Mouse (Mus musculus) CH12.LX (cell line): ENCODE data around the gene Lrrc28. TPM values are rescaled to one million over a fixed set of nuclear protein-coding genes. Genes with fewer than 3 reads are reported as not detected.

Experiments used
- DNase-seq: peaks from one replicate; pipeline ENCODE4 v3.0.0-alpha.2; 2013; ENCODE audit errors: extremely low read depth
- H3K27ac ChIP-seq: 2 replicates; pipeline ENCODE4 v1.5.1; 2012; ENCODE audit warnings: low read depth, mild to moderate bottlenecking, control low read depth, moderate library complexity; ENCODE audit not compliant: insufficient read depth
- H3K27me3 ChIP-seq: replicated peaks from 2 replicates; pipeline ENCODE3; 2012; ENCODE audit warnings: inconsistent platforms
- H3K36me3 ChIP-seq, 2 experiments: replicated peaks in 1 of 2; 2 replicates each; pipeline versions ENCODE3 to v1.6.1; 2012; ENCODE audit warnings: inconsistent platforms in 1 of 2, low read length in 1 of 2, mild to moderate bottlenecking in 1 of 2, mixed read lengths in 1 of 2, moderate library complexity in 1 of 2; ENCODE audit not compliant: control insufficient read depth in 1 of 2, insufficient read depth in 1 of 2
- H3K4me1 ChIP-seq, 2 experiments: 2 replicates each; pipeline ENCODE4 v1.6.1; 2012; ENCODE audit warnings: inconsistent platforms in 1 of 2, moderate library complexity in 1 of 2; ENCODE audit not compliant: insufficient read depth in 2 of 2, control insufficient read depth in 1 of 2
- H3K4me2 ChIP-seq: 2 replicates; pipeline ENCODE4 v1.6.1; 2012; ENCODE audit warnings: low read depth, mild to moderate bottlenecking, control low read depth; ENCODE audit not compliant: poor library complexity, insufficient read depth, severe bottlenecking
- H3K4me3 ChIP-seq, 3 experiments: fragments of 150-350 bp in 1 of 3; sonication (generic) in 1 of 3; replicated peaks in 1 of 3; 2 replicates each; pipeline versions ENCODE3 to v1.5.1; 2011 to 2012; ENCODE audit warnings: low read depth in 2 of 3, low read length in 2 of 3, mild to moderate bottlenecking in 2 of 3, moderate library complexity in 2 of 3, control low read depth in 1 of 3, improper control_type of control experiment in 1 of 3, inconsistent platforms in 1 of 3, mixed read lengths in 1 of 3; ENCODE audit not compliant: poor library complexity in 1 of 3
- H3K79me2 ChIP-seq: replicated peaks from 2 replicates; pipeline ENCODE4 v1.6.1; 2012; ENCODE audit warnings: mild to moderate bottlenecking, moderate library complexity; ENCODE audit not compliant: control insufficient read depth, poor library complexity, insufficient read depth, severe bottlenecking; ENCODE audit errors: extremely low read depth
- H3K9ac ChIP-seq: 2 replicates; pipeline ENCODE4 v1.6.1; 2012; ENCODE audit warnings: low read depth, mild to moderate bottlenecking, control low read depth, moderate library complexity; ENCODE audit not compliant: insufficient read depth
- H3K9me3 ChIP-seq: replicated peaks from 2 replicates; pipeline ENCODE3; 2012; ENCODE audit warnings: low read length, inconsistent platforms, mixed read lengths
- BHLHE40 ChIP-seq: IDR thresholded peaks from 2 replicates; pipeline ENCODE4 v1.6.1; 2011; ENCODE audit warnings: mild to moderate bottlenecking, low read depth, low read length, improper control_type of control experiment
- CHD1 ChIP-seq: IDR thresholded peaks from 2 replicates; pipeline ENCODE4 v1.6.1; 2012; ENCODE audit warnings: low read depth, low read length, improper control_type of control experiment, inconsistent platforms
- CHD2 ChIP-seq: IDR thresholded peaks from 2 replicates; pipeline ENCODE4 v1.6.1; 2011; ENCODE audit warnings: low read length, improper control_type of control experiment
- CTCF ChIP-seq, 2 experiments: IDR thresholded peaks in 1 of 2; conservative IDR thresholded peaks in 1 of 2; 2 replicates each; pipeline ENCODE4 v1.5.1; 2011 to 2012; ENCODE audit warnings: low read depth in 2 of 2, low read length in 2 of 2, improper control_type of control experiment in 1 of 2, inconsistent platforms in 1 of 2, mild to moderate bottlenecking in 1 of 2, moderate library complexity in 1 of 2
- KAT2A ChIP-seq: IDR thresholded peaks from 2 replicates; pipeline ENCODE4 v1.6.1; 2012; ENCODE audit warnings: low read length, improper control_type of control experiment, inconsistent platforms; ENCODE audit not compliant: insufficient replicate concordance
- MAFK ChIP-seq: IDR thresholded peaks from 2 replicates; pipeline ENCODE4 v1.6.1; 2011; ENCODE audit warnings: low read length, improper control_type of control experiment; ENCODE audit not compliant: insufficient replicate concordance
- MAX ChIP-seq: IDR thresholded peaks from 2 replicates; pipeline ENCODE4 v1.6.1; 2011; ENCODE audit warnings: low read length, improper control_type of control experiment
- MAZ ChIP-seq: IDR thresholded peaks from 2 replicates; pipeline ENCODE4 v1.6.1; 2012; ENCODE audit warnings: low read depth, mild to moderate bottlenecking, inconsistent platforms, low read length, improper control_type of control experiment, moderate library complexity
- POLR2A ChIP-seq: IDR thresholded peaks from 2 replicates; pipeline ENCODE4 v1.6.1; 2011; ENCODE audit warnings: low read depth, mild to moderate bottlenecking, improper control_type of control experiment, low read length
- POLR2AphosphoS2 ChIP-seq: IDR thresholded peaks from 2 replicates; pipeline ENCODE4 v1.6.1; 2011; ENCODE audit warnings: low read depth, low read length, improper control_type of control experiment
- RAD21 ChIP-seq: IDR thresholded peaks from 2 replicates; pipeline ENCODE4 v1.6.1; 2011; ENCODE audit warnings: low read depth, mild to moderate bottlenecking, low read length, improper control_type of control experiment, moderate library complexity
- SMC3 ChIP-seq: IDR thresholded peaks from 2 replicates; pipeline ENCODE4 v1.6.1; 2011; ENCODE audit warnings: low read depth, low read length, improper control_type of control experiment
- UBTF ChIP-seq: IDR thresholded peaks from 2 replicates; pipeline ENCODE4 v1.6.1; 2012; ENCODE audit warnings: low read depth, mild to moderate bottlenecking, inconsistent platforms, low read length, improper control_type of control experiment, moderate library complexity
- USF1 ChIP-seq: IDR thresholded peaks from 2 replicates; pipeline ENCODE4 v1.6.1; 2014; ENCODE audit warnings: low read depth, mild to moderate bottlenecking, inconsistent platforms, low read length, improper control_type of control experiment
- USF2 ChIP-seq: conservative IDR thresholded peaks from 2 replicates; pipeline ENCODE4 v1.6.1; 2011; ENCODE audit warnings: low read depth, low read length, improper control_type of control experiment
- ZNF384 ChIP-seq: IDR thresholded peaks from 2 replicates; pipeline ENCODE4 v1.6.1; 2012; ENCODE audit warnings: low read depth, low read length, improper control_type of control experiment, inconsistent platforms
- dilution Hi-C: fragments of 300-500 bp; cut with MboI; formaldehyde crosslinking; loops from 2 replicates; pipeline ENCODE4 v1.14.3; 2020; ENCODE audit warnings: low sequenced_read_pairs; ENCODE audit not compliant: extremely low pct_unique_long_range_greater_than_20kb, extremely low pct_ligation_motif_present
- in situ Hi-C: fragments of 300-500 bp; cut with MboI; formaldehyde crosslinking; loops from 3 replicates; pipeline ENCODE4 v1.14.3; 2019; ENCODE audit warnings: low sequenced_read_pairs, low pct_ligation_motif_present, low pct_unique_long_range_greater_than_20kb, mixed read lengths
- polyA plus RNA-seq: library from polyadenylated mRNA; unstranded; fragments of >175 nt; gene quantifications from 2 replicates; pipeline ENCODE4 v1.2.1, GENCODE M21; 2012; ENCODE audit warnings: low read depth; ENCODE audit not compliant: insufficient read length
- total RNA-seq, 2 experiments: library from RNA; depleted of rRNA; stranded (reverse); fragments of 300-350 nt in 1 of 2; fragments of >200 nt in 1 of 2; gene quantifications; 2 replicates each; pipeline ENCODE4 v1.2.3; 2012 to 2014

The Lrrc28 gene
- total and polyA plus RNA-seq, 3 experiments: 41.6 to 63.5 (median 59.2) TPM

DNA sequence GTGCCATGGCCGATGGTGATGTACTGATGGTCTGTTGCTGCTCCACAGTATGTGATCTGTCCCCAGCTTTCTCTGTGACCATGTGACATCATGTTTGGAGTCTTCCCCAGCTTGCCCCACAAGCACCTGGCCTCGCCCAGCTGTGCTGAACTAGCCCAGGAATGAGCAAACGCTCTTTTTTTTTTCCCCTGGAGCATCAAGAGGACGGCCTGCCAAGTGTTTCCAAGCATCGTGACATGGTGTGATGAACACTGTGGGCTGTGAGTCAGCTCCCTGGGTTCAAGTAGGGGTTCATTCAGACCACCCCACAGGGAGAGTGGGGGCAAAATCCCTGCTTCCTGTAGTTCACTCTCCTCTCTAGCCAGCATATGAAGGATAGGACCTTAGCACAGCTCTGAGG lies 28.6 kb upstream of the Lrrc28 start:
- peaks cover 0 to 19% of the 10 kb centered on the region in 2 experiments for H3K36me3 ChIP-seq
- peaks cover 3% of the 10 kb centered on the region for H3K9me3 ChIP-seq
- H3K27ac ChIP-seq: no peak overlapping the region
- H3K4me1 ChIP-seq: peaks cover 4 to 5% of the 10 kb centered on the region in 2 experiments; a peak in 3 of 4 replicates
- dilution Hi-C loops: no loop called here
- no peak for DNase-seq
- no peak overlapping the region for H3K9ac ChIP-seq
- no peak overlapping the region for H3K4me3 ChIP-seq
- no peaks in the 10 kb centered on the region for H3K79me2 ChIP-seq
- in situ Hi-C loops: no loop called here
- H3K4me2 ChIP-seq: no peak overlapping the region
- TF ChIP-seq USF1 (no peak), CHD2 (no peak), USF2 (no peak), POLR2A (no peak), MAFK (no peak), UBTF (no peak), ZNF384 (no peak), RAD21 (no peak), BHLHE40 (no peak), MAZ (no peak)
- H3K27me3 ChIP-seq: no peaks in the 10 kb centered on the region

DNA sequence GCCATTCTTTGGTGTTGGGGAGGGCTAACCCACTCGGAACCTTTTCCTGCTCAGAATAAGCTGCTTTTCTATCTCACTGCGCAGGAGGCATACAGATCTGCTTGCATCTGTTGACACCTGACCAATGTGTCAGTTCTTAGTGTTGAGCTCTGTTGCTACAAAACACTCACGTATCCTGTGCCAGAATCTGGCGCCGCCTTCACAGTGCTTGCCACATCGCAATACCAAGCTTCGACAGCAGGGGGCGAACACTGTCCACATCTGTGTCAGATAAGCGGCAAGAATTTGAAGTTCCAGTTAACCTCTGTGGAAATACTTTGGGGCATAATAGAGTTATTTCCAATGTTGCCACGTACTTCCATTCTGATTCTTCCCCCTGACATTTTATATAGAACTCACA lies 27.6 kb upstream of the Lrrc28 start:
- no peak overlapping the region for H3K27ac ChIP-seq
- no peak overlapping the region for H3K4me2 ChIP-seq
- peaks cover 3% of the 10 kb centered on the region for H3K9me3 ChIP-seq
- TF ChIP-seq CHD1 (no peak), CTCF (conservative IDR thresholded peaks at IDR 0.05 in 1 of 2, IDR thresholded peaks at IDR 0.05 in 1 of 2; ENCODE audit: low read depth in 2 of 2, low read length in 2 of 2) (peak; percentile 90 to 95), KAT2A (no peak), MAX (0 out of 2 replicates have a peak, but pooled peaks have one; percentile 25), SMC3 (peak; percentile 78), RAD21 (peak; percentile 85)
- DNase-seq: peak; percentile 79
- no peak overlapping the region for H3K9ac ChIP-seq
- no peak overlapping the region for H3K4me3 ChIP-seq
- H3K27me3 ChIP-seq: no peaks in the 10 kb centered on the region
- no peaks in the 10 kb centered on the region for H3K79me2 ChIP-seq
- in situ Hi-C loops: no loop called here
- H3K4me1 ChIP-seq: peaks cover 4 to 5% of the 10 kb centered on the region in 2 experiments; a peak in 3 of 4 replicates
- peaks cover 0 to 23% of the 10 kb centered on the region in 2 experiments for H3K36me3 ChIP-seq
- dilution Hi-C loops: no loop called here

DNA sequence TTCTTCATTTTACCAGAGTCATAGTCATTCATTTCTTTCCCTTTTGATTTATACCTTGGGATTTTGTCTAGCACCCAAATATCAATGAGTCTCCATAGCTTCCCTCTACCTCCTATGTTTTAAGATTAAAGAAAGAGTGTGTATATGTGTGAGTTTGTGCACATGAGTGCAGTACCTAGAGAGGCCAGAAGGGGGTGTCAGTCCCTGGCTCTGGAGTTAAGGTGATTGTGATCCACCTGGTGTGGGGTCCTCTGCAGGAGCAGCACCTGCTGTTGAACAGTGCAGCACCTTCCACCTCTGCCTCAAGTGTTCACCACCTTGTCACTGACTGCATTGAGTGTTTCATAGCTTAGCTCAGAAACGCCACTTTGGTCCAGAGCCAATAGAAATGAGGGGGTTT lies 25.9 kb upstream of the Lrrc28 start:
- TF ChIP-seq POLR2AphosphoS2: no peak
- TF ChIP-seq CTCF (conservative IDR thresholded peaks at IDR 0.05 in 1 of 2, IDR thresholded peaks at IDR 0.05 in 1 of 2; ENCODE audit: low read depth in 2 of 2, low read length in 2 of 2): peak; percentile 32 to 49; a peak in 3 of 4 replicates
- H3K27me3 ChIP-seq: no peaks in the 10 kb centered on the region
- H3K27ac ChIP-seq: no peak overlapping the region
- no peak for DNase-seq
- no peaks in the 10 kb centered on the region for H3K79me2 ChIP-seq
- dilution Hi-C loops (no loop called here), in situ Hi-C loops (no loop called here)
- H3K4me2 ChIP-seq: no peak overlapping the region
- H3K9me3 ChIP-seq: peaks cover 3% of the 10 kb centered on the region
- H3K9ac ChIP-seq: no peak overlapping the region
- H3K36me3 ChIP-seq: peaks cover 0 to 27% of the 10 kb centered on the region in 2 experiments
- no peak overlapping the region for H3K4me3 ChIP-seq
- no peaks in the 10 kb centered on the region for H3K4me1 ChIP-seq
